Mouse (Mus musculus) liver (tissue): ENCODE results near the gene Tsen2.

Experiments
- DNase-seq: peaks from one replicate; pipeline ENCODE4 v3.0.0-alpha.2; 2020; ENCODE audit warnings: mixed read lengths

Tsen2 gene

GRCm38 (mm10) chr6:115541676-115542275 lies 2.7 kb upstream of the Tsen2 start:
- DNase-seq: no peak

DNA sequence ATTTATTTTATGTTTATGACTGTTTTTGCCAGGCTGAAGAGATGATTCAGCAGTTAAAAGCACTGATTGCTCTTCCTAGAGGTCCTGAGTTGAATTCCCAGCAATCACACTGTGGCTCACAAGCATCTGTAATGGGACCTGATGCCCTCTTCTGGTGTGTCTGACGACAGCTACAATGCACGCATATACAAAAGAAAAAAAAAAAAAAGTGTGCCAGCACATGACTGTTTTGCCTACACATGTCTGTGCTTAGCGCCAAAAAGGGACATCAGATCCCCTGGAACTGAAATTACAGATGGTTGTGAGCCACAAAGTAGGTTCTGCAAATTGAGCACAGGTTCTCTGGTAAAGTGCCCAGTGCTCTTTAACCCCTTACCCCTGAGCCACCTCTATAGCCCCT lies 2.1 kb upstream of the Tsen2 start:
- DNase-seq: no peak

GRCm38 (mm10) chr6:115546276-115546675 lies 1.8 kb downstream of the Tsen2 start:
- peak; percentile 72 for DNase-seq

DNA sequence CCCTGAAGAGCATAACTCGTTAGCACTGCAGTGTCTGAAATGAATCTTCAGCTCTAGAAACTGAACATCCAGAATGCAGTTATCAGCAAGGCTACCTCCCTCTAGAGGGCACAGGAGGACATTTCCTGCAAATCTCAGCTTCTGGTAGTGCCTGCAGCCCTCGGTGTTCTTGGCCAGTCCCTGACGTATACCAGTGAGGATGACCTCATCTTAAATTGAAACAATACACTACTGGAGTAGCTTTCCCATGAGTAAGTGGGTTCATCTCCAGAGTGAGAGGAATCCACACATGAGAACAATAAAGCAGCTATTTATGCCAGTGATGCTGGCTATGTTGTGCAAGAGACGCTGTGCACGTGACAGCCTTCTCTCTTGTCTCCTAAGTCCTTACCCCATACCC lies 11.0 kb downstream of the Tsen2 start:
- no peak for DNase-seq

DNA sequence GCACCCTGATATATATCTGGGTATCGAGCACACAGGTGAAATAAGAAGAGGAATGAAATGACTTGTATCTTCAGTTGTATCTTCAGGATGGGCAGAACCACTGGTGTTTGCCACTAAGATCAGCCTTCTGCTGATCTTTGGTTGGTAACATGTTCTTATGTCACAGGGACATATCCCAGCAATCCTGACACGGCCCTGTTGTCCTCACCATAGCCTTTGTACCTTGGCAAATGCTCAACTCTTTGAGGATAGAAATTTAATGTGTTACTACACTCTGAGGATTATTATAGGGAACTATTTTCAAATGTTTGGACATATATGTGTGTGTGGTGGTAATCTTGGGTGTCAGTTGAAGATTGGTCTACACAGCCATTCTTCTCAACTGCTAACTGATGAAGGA lies 13.7 kb downstream of the Tsen2 start:
- no peak for DNase-seq

DNA sequence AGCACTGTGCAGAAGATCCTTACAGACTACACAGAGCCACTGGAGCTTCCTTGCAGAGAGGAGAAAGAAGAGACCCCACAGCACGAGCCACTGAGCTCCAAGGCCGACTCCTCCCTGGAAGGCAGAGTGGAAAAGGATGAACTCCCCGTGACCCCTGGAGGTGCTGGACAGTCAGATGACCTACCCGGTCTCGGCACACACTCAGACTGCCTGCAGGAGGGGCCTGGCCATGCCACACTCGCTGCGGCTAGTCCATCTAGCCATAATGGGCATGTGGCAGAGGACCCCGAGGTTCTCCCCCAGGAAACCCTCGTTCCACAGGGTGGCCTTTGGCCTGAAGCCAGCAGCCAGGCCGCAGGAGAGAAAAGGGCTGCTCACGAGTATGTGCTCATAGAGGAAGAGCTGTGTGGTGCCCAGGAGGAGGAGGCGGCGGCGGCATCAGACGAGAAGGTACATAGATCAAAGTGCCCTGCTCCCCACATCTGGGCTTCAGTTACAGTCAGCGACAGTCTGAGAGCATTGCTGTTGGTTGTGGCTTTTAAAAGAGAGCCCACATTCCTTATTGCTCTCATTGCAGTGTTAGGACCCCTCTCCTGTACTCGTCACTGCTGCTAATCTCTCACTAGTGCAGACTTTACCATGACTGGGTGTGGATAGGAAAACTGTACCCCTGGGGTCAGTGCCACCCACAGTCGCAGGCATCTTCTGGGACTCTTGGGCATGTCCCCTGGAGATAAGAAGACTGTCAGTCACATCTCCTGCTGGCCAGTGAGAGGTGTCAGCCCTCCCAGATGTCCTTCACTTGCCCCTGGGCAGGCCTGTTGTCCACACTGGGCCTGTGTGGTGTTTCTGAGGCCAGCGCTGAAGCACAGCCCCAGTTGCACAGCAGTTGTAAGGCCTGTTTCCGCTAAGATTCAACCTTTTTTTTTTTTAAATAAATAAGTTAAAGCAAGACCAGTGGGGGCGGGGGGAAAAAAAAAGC lies 15.5 kb downstream of the Tsen2 start:
- DNase-seq: no peak

GRCm38 (mm10) chr6:115565479-115566045 lies 21.1 kb downstream of the Tsen2 start:
- DNase-seq: no peak

- DNase-seq: no peak
These were observed 29.7 kb downstream of the Tsen2 start for GRCm38 (mm10) chr6:115574171-115574570.

GRCm38 (mm10) chr6:115577407-115577806 lies 32.9 kb downstream of the Tsen2 start:
- no peak for DNase-seq

DNA sequence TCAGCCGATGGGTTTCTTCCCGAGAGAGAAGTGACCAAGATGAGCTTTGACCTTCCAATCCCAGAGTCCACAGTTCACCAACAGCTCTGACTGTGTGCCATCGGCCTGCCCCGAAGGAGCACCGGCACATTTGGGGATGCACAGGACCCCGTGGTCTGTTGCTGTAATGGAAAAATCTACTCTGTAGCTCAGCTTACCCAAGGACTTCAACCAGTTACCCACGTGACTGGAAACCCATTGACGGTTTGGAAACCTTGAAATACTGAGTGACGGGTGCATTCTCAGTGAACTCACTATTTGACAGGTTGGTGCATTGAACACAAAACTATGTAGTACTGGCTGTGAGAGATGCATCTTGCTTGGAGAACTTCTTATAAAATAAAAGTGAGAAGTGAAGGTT lies 33.5 kb downstream of the Tsen2 start:
- no peak for DNase-seq

DNA sequence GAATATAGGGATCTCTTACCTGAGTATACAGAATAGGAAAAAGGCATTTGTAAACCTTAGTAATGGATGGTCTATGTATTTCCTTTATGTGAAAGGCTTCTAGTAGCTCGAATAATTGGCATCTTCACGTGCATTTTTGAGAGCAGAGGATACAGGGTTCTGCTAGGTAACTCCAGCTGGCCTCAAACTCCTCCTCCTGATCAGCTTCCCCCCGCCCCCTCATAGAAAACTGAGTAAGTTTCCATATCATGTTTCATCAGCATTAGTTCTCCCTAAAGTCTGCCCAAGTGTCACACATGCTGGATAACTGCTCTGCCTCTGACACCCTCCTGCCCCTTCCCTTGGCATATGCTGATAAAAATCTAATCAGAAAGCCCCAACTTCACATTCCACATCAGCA lies 36.3 kb downstream of the Tsen2 start:
- no peak for DNase-seq

DNA sequence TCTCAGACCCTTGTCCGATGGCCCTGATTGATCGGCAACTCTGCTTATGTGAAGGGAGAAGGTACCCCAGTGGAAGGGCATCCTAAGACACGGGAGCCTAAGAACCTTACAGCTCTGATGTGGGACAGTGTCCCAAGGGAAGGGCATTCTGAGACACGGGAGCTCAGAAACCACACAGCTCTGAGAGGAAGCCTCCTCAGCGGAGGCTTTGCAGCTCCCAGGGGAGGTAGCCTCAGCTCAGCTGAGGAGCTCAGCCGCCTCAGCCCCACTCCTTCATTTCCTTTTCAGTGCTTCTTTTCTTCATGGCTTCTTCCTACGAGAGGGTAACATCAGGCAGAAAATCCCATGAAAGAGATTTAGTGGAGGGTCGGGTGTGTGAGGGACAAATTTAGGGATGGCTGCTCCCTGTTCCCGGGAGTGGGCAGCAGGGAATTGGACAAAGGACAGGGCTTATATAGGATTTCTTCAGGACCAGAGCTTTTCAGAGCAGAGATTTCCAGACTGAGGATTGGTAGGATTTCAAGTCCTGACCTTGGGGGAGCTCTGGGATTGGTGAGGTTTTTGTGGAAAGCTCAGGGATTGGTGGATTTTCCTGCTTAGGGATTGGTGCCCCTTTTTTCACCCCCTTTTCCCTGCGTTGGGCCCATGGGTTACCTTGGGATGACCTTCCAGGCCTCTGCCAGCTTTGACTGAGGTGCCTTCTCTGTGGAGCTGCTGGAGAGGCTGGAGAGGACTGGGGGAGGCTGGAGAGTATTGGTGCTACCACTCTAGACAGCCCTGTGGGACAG lies 38.1 kb downstream of the Tsen2 start:
- DNase-seq: no peak

GRCm38 (mm10) chr6:115583430-115584125 lies 39.1 kb downstream of the Tsen2 start:
- DNase-seq: no peak

GRCm38 (mm10) chr6:115584176-115584575 lies 39.7 kb downstream of the Tsen2 start:
- DNase-seq: no peak

DNA sequence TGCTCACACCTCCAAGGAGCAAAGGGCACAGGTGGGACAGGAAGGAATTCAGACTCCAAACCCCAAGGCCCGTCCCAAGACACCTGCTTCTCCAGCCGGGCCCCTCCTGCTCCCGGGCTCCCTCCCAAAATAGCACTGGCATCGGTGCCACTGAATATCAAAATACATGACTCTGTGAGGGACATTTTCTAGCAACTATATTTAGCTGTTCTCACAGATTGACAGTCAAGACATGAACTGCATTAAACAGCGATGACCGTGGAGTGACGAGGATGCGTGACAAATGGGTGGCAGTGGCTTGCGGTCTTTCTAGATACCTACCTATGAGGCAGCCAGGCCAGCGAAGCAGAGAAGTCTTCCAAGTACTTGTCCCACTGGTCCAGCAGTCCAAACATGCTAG lies 41.9 kb downstream of the Tsen2 start:
- no peak for DNase-seq

GRCm38 (mm10) chr6:115591692-115592359 lies 47.4 kb downstream of the Tsen2 start:
- DNase-seq: no peak

DNA sequence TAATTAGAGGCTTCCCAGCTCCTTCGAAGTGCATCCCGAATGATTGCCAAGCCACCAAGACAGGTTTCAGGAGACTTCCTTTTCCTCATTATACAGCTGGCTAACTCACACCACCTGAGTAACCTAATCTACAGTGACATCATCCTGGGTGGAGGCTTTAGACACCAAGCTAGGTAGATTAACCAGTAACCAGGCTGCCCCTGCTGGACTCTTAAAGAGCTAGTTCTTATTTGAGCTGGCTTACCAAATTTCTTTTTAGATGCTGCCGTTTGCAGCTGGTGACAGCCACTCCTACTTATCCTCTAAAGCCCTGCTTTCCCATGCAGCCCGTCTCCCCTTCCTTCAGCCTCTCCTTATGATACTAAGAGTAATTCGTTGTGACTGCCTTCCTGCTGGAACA lies 48.0 kb downstream of the Tsen2 start, which contains the start of gene Mkrn2os:
Gene Mkrn2os (minus strand): TSS at position 119 of the 400 bp plus-strand sequence.
- DNase-seq: no peak

DNA sequence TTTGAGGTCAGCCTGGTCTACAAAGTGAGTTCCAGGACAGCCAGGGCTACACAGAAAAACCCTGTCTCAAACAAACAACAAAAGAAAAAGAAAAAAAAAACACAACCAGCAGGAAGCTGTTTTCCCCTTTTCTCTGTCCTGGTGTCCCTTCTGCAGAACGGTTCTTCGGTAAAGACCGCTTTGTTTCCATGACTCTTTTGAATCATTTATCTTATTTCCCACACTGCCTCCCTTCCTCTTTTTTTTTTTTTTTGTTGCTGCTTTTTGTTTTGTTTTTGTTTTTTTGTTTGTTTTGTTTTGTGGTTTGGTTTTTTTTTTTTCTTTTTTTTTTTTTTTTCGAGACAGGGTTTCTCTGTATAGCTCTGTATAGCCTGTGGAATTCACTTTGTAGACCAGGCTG lies 48.8 kb downstream of the Tsen2 start:
- no peak for DNase-seq

DNA sequence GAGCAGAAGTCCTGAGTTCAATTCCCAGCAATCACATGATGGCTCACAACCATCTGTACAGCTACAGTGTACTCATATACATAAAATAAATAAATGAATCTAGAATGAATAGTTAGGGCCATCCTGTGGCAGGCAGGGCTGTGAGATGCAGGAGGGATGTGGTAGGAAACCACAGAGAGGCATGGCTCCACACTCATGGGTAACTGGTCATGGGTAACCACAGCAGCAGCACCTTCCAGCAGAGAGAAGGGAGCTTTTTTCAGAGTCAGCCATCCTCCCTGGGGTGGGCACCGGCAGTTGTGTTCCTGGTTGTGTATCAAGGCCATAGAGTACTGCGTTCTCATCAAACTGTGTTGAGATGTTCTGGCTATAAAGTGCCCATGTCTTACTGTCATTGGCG lies 50.0 kb downstream of the Tsen2 start:
- DNase-seq: no peak

DNA sequence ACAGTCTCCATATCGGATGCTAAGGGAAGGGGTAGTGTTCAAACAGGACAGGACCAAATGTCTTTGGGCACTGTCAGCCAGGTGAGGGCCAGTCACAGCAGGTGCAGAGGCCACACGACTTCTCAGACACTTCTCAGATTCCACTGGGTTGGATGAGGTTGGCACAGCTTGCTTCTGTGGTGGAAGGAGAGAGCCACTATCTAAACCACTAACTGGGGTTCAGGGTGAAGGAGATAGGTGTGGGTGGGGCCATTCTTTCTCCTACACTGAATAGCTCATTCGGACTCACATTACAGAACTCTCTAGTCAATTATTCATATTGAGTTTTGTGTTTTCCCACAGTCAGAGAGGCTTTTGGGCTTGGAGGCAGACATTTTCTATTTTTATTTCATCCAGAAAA lies 51.2 kb downstream of the Tsen2 start:
- DNase-seq: no peak

DNA sequence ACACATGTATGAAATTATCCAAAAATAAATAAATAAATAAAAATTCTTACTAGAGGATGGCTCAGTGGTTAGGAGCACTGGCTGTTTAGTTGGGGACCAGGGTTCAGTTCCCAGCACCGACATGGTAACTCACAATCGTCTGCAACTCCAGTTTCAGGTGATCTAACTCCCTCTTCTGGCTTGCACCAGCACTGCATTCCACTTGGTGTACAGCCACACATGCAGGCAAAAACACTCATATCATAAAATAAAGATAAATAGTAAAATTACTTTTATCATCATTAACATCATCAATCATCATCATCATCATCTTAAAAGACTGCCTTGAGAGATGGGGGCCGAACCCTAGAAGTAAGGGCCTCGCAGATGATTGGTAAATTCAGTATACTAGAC lies 56.9 kb downstream of the Tsen2 start:
- no peak for DNase-seq
